Mouse (Mus musculus): ENCODE results near the gene Bhlhb9. TPM values are rescaled to one million over a fixed set of nuclear protein-coding genes. Genes with fewer than 3 reads are reported as not detected.
"Not testable (repeated sequence)": the region's sequence is repeated elsewhere in the genome, so short reads cannot be mapped to it uniquely, and the experiment has no call there.

The Bhlhb9 gene
- 16.0 and 20.3 TPM in 2 replicates for total RNA-seq (2021)
- long read RNA-seq, transcript Bhlhb9-204 (5 exons, 2,812 nt): major isoform, 37 of 48 reads
- long read RNA-seq, partial matches to known transcripts: 1 of 48 reads
- long read RNA-seq, other reads (novel, unspliced or antisense): 7 of 48 reads

- peak; percentile 11 for DNase-seq
These were observed at the start of gene Bhlhb9 for GRCm38 (mm10) chrX:135797212-135797644. Gene Bhlhb9, plus strand, starts transcription at chrX:135797594.

GRCm38 (mm10) chrX:135752832-135753231, 44.6 kb upstream of the Bhlhb9 start:
- peak; percentile 59 for DNase-seq

GRCm38 (mm10) chrX:135761707-135762106, 35.7 kb upstream of the Bhlhb9 start:
- peak; percentile 7 for DNase-seq

- no peak for DNase-seq
These were observed 29.3 kb upstream of the Bhlhb9 start for GRCm38 (mm10) chrX:135768043-135768548.

GRCm38 (mm10) chrX:135768565-135768964, 28.8 kb upstream of the Bhlhb9 start:
- no peak for DNase-seq

- DNase-seq: no peak
These were observed 5.9 kb upstream of the Bhlhb9 start for GRCm38 (mm10) chrX:135791536-135791935.

GRCm38 (mm10) chrX:135792326-135792725, 5.1 kb upstream of the Bhlhb9 start:
- DNase-seq: no peak

- DNase-seq: peak; percentile 37
These were observed 1.6 kb upstream of the Bhlhb9 start for GRCm38 (mm10) chrX:135795591-135796304.

GRCm38 (mm10) chrX:135796305-135797211, 836 bp upstream of the Bhlhb9 start:
- DNase-seq: not testable (repeated sequence)

GRCm38 (mm10) chrX:135804149-135804548, 6.8 kb downstream of the Bhlhb9 start:
- DNase-seq: no peak

- no peak for DNase-seq
These were observed 8.4 kb downstream of the Bhlhb9 start for GRCm38 (mm10) chrX:135805780-135806179.

GRCm38 (mm10) chrX:135835896-135836295, 38.5 kb downstream of the Bhlhb9 start:
- not testable (repeated sequence) for DNase-seq

- no peak for DNase-seq
These were observed 40.5 kb downstream of the Bhlhb9 start for GRCm38 (mm10) chrX:135837896-135838295.

- peak; percentile 8 for DNase-seq
These were observed 41.3 kb downstream of the Bhlhb9 start, which contains the start of gene Gprasp2 for GRCm38 (mm10) chrX:135838521-135839360. Gene Gprasp2, plus strand, starts transcription at chrX:135839034.

- DNase-seq: peak; percentile 9
These were observed 42.3 kb downstream of the Bhlhb9 start for GRCm38 (mm10) chrX:135839397-135840391.

- DNase-seq: not testable (repeated sequence)
These were observed 69.4 kb downstream of the Bhlhb9 start for GRCm38 (mm10) chrX:135866806-135867205.

GRCm38 (mm10) chrX:135876679-135877078, 79.3 kb downstream of the Bhlhb9 start:
- no peak for DNase-seq

GRCm38 (mm10) chrX:135879626-135880025, 82.2 kb downstream of the Bhlhb9 start:
- no peak for DNase-seq

GRCm38 (mm10) chrX:135885411-135886233, 88.2 kb downstream of the Bhlhb9 start:
- peak; percentile 62 for DNase-seq

All from adrenal gland, postnatal 25 days (tissue).